Mouse (Mus musculus) intestine, embryonic 16.5 days (tissue): ENCODE measurements around the gene Tmem115. TPM values are rescaled to one million over a fixed set of nuclear protein-coding genes. Genes with fewer than 3 reads are reported as not detected.
"Not testable (repeated sequence)": the region's sequence is repeated elsewhere in the genome, so short reads cannot be mapped to it uniquely, and the experiment has no call there.

Experiments used
- ATAC-seq: fragments of 200-750 bp; cut with Nextera tagmentation; 2 replicates; pipeline ENCODE4 v1.8.0; 2017; ENCODE audit warnings: moderate TSS enrichment, moderate library complexity
- H3K27ac ChIP-seq: fragments of 300-500 bp; sonication (generic); 2 replicates; pipeline ENCODE4 v1.5.1; 2014; ENCODE audit warnings: mild to moderate bottlenecking, low read length
- H3K27me3 ChIP-seq: fragments of 300-500 bp; sonication (generic); replicated peaks from 2 replicates; pipeline ENCODE4 v1.6.1; 2014; ENCODE audit warnings: low read length, control low read depth, mixed read lengths; ENCODE audit not compliant: control insufficient read depth, insufficient read depth
- H3K36me3 ChIP-seq: fragments of 300-500 bp; sonication (generic); 2 replicates; pipeline ENCODE4 v1.6.1; 2014; ENCODE audit warnings: low read length, control low read depth; ENCODE audit not compliant: control insufficient read depth, insufficient read depth
- H3K4me1 ChIP-seq: fragments of 300-500 bp; sonication (generic); 2 replicates; pipeline ENCODE4 v1.6.1; 2014; ENCODE audit warnings: low read length, control low read depth, mixed read lengths; ENCODE audit not compliant: control insufficient read depth, insufficient read depth
- H3K4me2 ChIP-seq: fragments of 300-500 bp; sonication (generic); 2 replicates; pipeline ENCODE4 v1.6.1; 2014; ENCODE audit warnings: low read depth, low read length, control low read depth
- H3K4me3 ChIP-seq: fragments of 300-500 bp; sonication (generic); 2 replicates; pipeline ENCODE4 v1.5.1; 2014; ENCODE audit warnings: mild to moderate bottlenecking, low read length
- H3K9ac ChIP-seq: fragments of 300-500 bp; sonication (generic); 2 replicates; pipeline ENCODE4 v1.6.1; 2014; ENCODE audit warnings: low read depth, low read length
- H3K9me3 ChIP-seq: fragments of 300-500 bp; sonication (generic); 2 replicates; pipeline ENCODE4 v1.6.1; 2016; ENCODE audit warnings: low read length, control low read depth; ENCODE audit not compliant: control insufficient read depth
- WGBS: fragments of 180-500 bp; shearing (Covaris S2); extraction: QIAGEN DNeasy Blood & Tissue Kit; methylation state at CpG from one replicate; pipeline ENCODE4 v1.1.7; 2014; 5-methylcytosine and 5-hydroxymethylcytosine counted together
- polyA plus RNA-seq: library from polyadenylated mRNA; unstranded; fragments of >200 nt; fragmentation: Nextera tagmentation; extraction: Ambion mirVana; gene quantifications from 2 replicates; pipeline ENCODE4 v1.2.1, GENCODE M21; 2015

Tmem115 gene
- polyA plus RNA-seq, 1 experiment from 2014 or later: 39.4 TPM

DNA sequence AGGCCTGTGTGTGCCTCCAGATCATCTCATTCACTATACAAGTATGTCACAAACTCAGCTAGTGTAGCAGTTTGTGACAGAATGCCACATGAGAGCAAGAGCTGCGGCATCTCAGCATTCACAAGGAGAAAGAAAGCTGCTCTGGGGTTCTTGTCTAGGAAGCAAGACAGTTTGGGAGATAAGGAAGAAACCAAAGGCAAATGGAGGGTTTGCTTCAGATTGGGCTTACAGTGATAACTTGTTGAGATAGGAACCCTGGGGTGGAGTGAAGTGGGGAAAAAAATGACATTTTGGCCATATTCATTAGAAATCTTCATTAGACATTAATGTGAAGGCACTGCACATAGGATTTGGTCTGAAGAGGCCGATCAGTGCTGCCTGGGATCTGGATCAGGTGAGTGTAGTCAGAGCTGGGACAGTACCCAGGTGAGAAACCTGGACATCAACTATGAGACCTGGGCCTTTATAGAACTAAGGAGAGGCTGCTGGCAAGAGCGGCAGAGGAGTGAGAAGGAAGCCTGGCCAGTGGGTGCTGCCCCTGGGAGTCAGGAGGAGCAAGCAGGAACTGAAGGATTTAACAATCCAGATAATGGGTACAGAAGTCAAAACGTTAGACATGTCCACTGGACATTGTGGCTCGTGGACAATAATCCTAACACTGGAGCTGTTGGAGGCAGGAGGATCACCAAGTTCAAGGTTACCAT is 19.1 kb downstream of the Tmem115 start:
- H3K4me3 ChIP-seq: peak overlapping the region; percentile 84; the same call in 1 of the 2 replicates
- ATAC-seq: no peak
- H3K9me3 ChIP-seq: no peaks in the 10 kb centered on the region
- 72% methylated on average over 5 of the region's 5 CpGs for WGBS
- peak overlapping the region; percentile 96 for H3K4me2 ChIP-seq
- H3K27me3 ChIP-seq: no peaks in the 10 kb centered on the region
- peak overlapping the region; percentile 94; the same call in 1 of the 2 replicates for H3K9ac ChIP-seq
- H3K4me1 ChIP-seq: peaks cover 47% of the 10 kb centered on the region
- H3K36me3 ChIP-seq: peaks cover 8% of the 10 kb centered on the region; the same call in 1 of the 2 replicates
- no peak overlapping the region for H3K27ac ChIP-seq

DNA sequence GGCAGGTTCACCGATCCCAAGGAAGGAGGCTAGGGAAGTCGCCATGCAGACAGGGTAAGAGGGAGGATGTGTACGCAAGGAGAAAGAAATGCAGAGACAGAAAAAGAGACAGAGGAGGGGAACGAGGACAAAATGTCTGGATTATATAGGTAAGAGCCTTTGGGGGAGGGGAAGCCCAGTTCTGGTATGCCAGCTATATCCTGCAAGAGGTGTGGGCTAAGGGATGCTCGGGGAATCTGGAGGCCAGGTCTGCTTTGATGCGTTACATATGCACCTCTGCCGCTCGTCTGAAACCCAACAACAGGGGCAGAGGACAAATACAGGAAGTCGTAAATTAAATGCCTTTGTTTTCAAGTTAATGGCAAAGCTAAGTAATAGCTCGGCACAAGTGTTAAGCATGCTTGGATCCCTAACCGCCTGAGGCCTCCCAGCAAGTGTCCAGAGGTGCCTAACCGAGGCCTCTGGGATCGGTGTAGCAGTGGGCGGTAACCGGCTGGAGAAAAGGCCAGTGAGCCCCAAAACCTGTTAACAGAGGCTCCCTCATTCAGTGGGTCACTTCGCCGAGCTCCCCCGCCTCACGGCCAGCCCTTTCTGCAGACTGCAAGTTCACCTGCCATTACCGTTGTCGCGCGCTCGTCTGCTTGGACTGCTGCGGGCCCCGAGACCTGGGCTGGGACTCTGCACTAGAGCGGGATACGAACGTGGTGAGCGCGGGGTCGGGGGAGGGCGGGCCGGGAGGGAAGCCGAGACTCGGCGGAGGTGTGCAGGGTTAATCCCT is 20.0 kb downstream of the Tmem115 start:
- 4% methylated on average over 37 of the region's 37 CpGs for WGBS
- Histone ChIP-seq H3K4me2 (peak overlapping the region; percentile 96), H3K36me3 (peaks cover 12% of the 10 kb centered on the region; the same call in 1 of the 2 replicates), H3K27me3 (no peaks in the 10 kb centered on the region), H3K9ac (peak overlapping the region; percentile 94), H3K4me3 (peak overlapping the region; percentile 84), H3K27ac (peak overlapping the region; percentile 88), H3K9me3 (no peaks in the 10 kb centered on the region), H3K4me1 (peaks cover 47% of the 10 kb centered on the region)
- ATAC-seq: peak; percentile 50

DNA sequence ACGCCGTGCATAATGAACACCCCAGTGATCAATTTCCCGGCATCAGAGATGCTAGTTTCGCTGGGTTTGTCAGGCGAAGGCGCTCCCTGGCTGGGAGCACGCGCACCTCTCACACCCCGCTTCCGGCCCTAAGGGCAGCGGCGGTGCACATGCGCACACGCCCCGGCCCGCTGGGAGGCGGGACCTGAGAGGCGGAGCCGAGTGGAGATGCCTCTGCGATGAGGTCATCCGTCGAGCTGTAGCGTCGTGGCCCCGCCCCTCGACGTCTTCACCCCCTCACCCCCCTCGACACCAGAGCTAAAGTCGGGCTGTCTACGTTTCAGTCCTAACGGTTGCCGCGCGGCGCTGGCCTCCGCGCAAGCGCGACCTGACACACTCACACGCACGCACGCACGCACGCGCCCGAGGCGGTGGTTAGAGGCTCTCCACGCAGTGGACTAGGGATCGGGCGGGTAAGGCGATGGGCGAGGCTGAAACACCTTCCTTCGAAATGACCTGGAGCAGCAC is 20.6 kb downstream of the Tmem115 start:
- peak overlapping the region; percentile 98 for H3K27ac ChIP-seq
- under 1% methylated on average over 53 of the region's 53 CpGs for WGBS
- peak overlapping the region; percentile 94 for H3K9ac ChIP-seq
- peak overlapping the region; percentile 96 for H3K4me2 ChIP-seq
- no peaks in the 10 kb centered on the region for H3K27me3 ChIP-seq
- H3K4me1 ChIP-seq: peaks cover 47% of the 10 kb centered on the region
- no peaks in the 10 kb centered on the region for H3K9me3 ChIP-seq
- peak overlapping the region; percentile 84 for H3K4me3 ChIP-seq
- peaks cover 16% of the 10 kb centered on the region for H3K36me3 ChIP-seq
- ATAC-seq: peak; percentile 92

DNA sequence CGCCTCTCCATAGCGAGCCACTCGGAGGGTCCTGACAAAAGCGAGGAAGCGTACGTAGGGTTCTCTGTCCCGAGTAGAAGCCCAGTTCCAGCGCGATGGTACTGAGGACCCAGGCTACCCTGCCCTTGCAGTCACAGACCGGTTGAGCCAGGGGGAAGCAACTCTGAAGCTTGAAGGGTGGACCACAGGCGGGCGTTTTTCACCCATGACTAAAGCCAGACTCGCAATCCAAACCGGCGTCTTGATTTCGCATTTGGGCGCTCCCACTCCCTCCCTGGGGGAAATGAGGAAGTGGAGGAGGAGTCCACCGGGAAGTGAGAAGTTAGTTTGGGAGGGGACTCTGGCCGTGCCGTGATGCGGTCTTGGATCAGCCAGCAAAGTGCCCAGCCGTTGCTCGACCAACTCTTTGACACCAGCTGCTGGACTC is 21.3 kb downstream of the Tmem115 start:
- H3K4me2 ChIP-seq: peak overlapping the region; percentile 96
- H3K9ac ChIP-seq: peak overlapping the region; percentile 94
- peak overlapping the region; percentile 84 for H3K4me3 ChIP-seq
- H3K9me3 ChIP-seq: no peaks in the 10 kb centered on the region
- H3K36me3 ChIP-seq: peaks cover 16% of the 10 kb centered on the region
- no peaks in the 10 kb centered on the region for H3K27me3 ChIP-seq
- H3K4me1 ChIP-seq: peaks cover 47% of the 10 kb centered on the region
- peak; percentile 11 for ATAC-seq
- 0% methylated on average over 23 of the region's 23 CpGs for WGBS
- H3K27ac ChIP-seq: peak overlapping the region; percentile 98

DNA sequence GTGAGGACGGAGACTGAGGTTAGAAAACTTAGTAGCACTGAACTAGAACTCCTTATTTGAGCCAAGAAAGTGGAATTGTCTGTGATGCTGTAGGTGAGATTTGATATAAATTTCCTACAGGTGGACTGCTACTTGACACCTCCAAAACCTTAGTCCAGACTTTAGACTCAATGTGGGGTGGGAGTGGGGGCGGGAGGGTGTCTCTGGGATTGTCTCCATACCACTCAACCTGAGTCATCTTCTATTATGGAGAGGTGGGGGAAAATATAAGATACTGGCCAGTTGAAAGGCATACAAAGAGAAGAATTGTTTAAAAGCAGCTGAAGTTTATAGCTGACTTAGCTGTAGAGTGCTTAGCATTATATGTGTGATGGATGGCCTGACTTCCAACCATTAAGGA is 22.0 kb downstream of the Tmem115 start:
- 33% methylated on average over 2 of the region's 2 CpGs for WGBS
- Histone ChIP-seq H3K36me3 (peaks cover 16% of the 10 kb centered on the region), H3K4me2 (peak overlapping the region; percentile 96), H3K9me3 (no peaks in the 10 kb centered on the region), H3K4me1 (peaks cover 43% of the 10 kb centered on the region), H3K9ac (peak overlapping the region; percentile 94), H3K27me3 (no peaks in the 10 kb centered on the region), H3K4me3 (peak overlapping the region; percentile 84), H3K27ac (peak overlapping the region; percentile 98)
- no peak for ATAC-seq

DNA sequence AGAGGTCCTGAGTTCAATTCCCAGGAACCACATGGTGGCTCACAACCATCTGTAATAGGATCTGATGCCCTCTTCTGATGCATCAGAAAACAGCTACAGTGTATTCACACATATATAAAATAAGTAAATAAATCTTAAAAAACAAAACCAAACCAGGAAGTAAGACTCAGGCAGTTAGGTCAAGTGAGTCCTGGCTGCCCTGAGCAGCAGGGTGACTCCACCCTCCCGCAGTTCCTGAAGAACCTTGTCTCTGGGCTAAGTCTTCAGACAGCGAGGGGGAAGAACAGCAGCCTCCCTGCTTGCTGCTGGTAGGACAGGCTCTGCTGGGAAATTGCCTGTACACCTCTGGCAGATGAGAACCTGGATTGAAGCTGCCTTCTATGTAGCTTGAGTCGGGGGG is 22.6 kb downstream of the Tmem115 start:
- no peaks in the 10 kb centered on the region for H3K9me3 ChIP-seq
- H3K36me3 ChIP-seq: peaks cover 18% of the 10 kb centered on the region
- H3K27ac ChIP-seq: peak overlapping the region; percentile 98
- H3K9ac ChIP-seq: peak overlapping the region; percentile 94
- 65% methylated on average over 3 of the region's 3 CpGs for WGBS
- H3K4me3 ChIP-seq: peak overlapping the region; percentile 84
- no peak for ATAC-seq
- H3K4me2 ChIP-seq: peak overlapping the region; percentile 96
- H3K4me1 ChIP-seq: peaks cover 36% of the 10 kb centered on the region
- no peaks in the 10 kb centered on the region for H3K27me3 ChIP-seq

DNA sequence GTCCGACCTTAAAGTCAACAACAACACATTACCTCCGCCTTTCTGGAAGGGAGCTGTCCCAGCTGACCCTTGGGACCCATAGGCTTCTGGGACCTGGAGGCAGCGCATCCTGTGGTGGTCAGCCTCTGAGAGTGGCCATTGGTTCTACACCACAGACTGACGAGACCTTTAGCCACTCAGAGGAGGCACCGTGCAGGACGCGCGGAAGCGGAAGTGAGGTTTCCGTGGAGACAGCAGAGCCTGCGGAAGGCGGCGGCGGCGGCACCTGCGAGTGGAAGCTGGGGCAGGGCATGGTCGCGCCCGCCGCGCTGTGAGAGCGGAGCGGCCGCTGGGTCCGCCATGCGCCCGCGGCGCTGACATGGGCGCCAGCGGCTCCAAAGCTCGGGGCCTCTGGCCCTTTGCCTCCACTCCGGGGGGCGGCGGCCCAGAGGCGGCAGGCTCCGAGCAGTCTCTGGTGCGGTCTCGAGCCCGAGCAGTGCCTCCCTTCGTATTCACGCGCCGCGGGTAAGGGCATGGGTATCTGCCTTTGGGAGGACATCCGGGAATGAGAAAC is 29.4 kb downstream of the Tmem115 start, which contains the start of gene Tusc2:
Gene Tusc2, plus strand, starts transcription at position 227 of the 553 bp plus-strand sequence.
- Histone ChIP-seq H3K9ac (peak within 1 kb of the TSS; percentile 87), H3K4me2 (peak within 1 kb of the TSS; percentile 74), H3K36me3 (peaks cover 18% of the 10 kb centered on the region), H3K9me3 (no peaks in the 10 kb centered on the region), H3K4me1 (peaks cover 30% of the 10 kb centered on the region), H3K4me3 (peak within 1 kb of the TSS; percentile 93), H3K27me3 (no peaks in the 10 kb centered on the region), H3K27ac (peak within 1 kb of the TSS; percentile 59)
- 0% methylated on average over 46 of the region's 46 CpGs for WGBS
- ATAC-seq: peak; percentile 95

DNA sequence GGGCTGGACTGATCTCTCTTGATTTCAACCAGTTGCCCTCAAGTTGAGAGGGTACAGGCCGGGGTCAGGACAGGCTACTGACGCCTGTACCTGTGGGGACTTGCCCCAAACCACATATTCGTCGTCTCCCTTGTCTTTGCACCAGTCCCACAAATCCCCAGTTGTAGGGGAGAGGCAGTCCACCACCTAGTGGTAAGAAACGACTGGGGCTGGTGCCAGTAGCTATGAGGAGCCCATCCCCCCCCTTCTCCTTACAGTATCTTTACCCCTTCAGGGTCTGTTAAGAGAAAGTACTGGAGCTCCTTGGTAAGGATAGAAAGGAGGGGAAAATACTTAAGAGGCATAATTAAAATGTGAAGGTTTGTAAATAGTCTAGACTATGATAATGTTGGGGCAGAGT is 31.8 kb downstream of the Tmem115 start:
- peak overlapping the region; percentile 13; the same call in 1 of the 2 replicates for H3K27ac ChIP-seq
- not testable (repeated sequence) for H3K4me2 ChIP-seq, H3K4me3 ChIP-seq, ATAC-seq, H3K27me3 ChIP-seq, H3K9me3 ChIP-seq
- 54% methylated on average over 5 of the region's 5 CpGs for WGBS
- peaks cover 12% of the 10 kb centered on the region; the same call in 1 of the 2 replicates for H3K36me3 ChIP-seq
- peaks cover 38% of the 10 kb centered on the region for H3K4me1 ChIP-seq
- H3K9ac ChIP-seq: peak overlapping the region; percentile 27; the same call in 1 of the 2 replicates
